Mouse (Mus musculus): ENCODE measurements around the gene Psmd2. TPM values are rescaled to one million over a fixed set of nuclear protein-coding genes. Genes with fewer than 3 reads are reported as not detected.

Psmd2 gene
- polyA plus RNA-seq, 1 experiment = 41.8 TPM

DNA sequence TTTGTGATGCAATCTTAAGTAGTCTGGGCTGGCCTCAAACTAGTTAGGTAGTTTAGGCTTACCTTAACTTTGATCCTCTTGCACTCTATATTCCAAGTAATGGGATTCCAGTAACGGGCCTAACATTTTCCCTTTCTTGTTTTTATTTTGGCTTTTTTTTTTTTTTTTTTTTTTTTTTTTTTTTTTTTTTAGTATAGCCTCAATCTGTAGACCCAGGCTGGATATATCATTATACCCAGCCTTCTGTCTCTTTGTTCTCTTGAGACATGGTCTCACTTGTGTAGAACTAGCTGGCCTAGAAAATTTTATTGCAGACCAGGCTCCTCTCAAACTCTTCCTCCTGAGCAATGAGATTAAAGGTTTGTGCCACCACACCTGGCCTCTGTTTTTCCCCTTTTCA lies 40.2 kb downstream of the Psmd2 start:
- no peak for DNase-seq (ENCODE audit: low read depth in 1 of 2, low spot score in 2 of 2)
- 0 out of 2 replicates have a peak, but pooled peaks cover 2% of the 10 kb centered on the region for H3K4me1 ChIP-seq (ENCODE audit: control insufficient read depth, insufficient read depth, insufficient read length)
- TF ChIP-seq CTCF (IDR thresholded peaks at IDR 0.05; ENCODE audit: extremely low read depth, insufficient read depth, insufficient read length, insufficient replicate concordance) = no peak
- no peak for TF ChIP-seq POLR2A (IDR thresholded peaks at IDR 0.05; ENCODE audit: low read depth, low read length)
- 94% methylated on average over 1 of the region's 1 CpGs for WGBS
- no peak overlapping the region for H3K27ac ChIP-seq (ENCODE audit: insufficient read depth, low read length)
- peaks cover 32% of the 10 kb centered on the region for H3K36me3 ChIP-seq (ENCODE audit: control insufficient read depth, insufficient read depth, low read length)
- H3K27me3 ChIP-seq (ENCODE audit: control insufficient read depth, insufficient read depth, low read length) = peaks cover 10% of the 10 kb centered on the region
- H3K4me3 ChIP-seq (ENCODE audit: extremely low read depth, insufficient read depth, insufficient read length) = no peak overlapping the region

DNA sequence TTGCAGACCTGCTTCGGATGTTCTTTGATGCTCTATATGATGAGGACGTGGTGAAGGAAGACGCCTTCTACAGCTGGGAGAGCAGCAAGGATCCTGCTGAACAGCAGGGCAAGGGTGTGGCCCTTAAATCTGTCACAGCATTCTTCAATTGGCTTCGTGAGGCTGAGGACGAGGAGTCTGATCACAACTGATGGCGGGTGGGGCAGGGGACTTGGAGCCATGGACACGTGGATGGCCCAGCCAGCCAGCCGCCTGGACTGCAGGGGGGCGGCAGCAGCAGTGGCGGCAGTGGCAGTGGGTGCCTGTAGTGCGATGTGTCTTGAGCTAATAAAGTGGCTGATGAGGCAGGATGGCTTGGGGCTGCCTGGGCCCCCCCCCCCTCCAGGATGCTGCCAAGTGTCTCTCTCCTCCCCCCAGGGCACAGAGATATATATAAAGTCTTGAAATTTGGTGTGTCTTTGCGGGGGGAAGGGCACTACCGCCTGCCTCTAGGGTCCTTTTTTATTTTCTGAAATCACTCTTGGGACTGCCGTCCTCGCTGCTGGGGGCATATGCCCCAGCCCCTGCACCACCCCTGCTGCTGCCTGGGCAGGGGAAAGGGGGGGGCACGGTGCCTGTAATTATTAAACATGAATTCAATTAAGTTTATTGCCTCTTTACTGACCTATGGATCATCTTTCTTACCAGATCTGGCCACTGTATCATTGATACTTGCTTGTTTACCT lies 41.0 kb downstream of the Psmd2 start:
- Histone ChIP-seq H3K36me3 (ENCODE audit: control insufficient read depth, insufficient read depth, low read length) (peaks cover 25% of the 10 kb centered on the region), H3K27ac (ENCODE audit: insufficient read depth, low read length) (no peak overlapping the region), H3K27me3 (ENCODE audit: control insufficient read depth, insufficient read depth, low read length) (peaks cover 10% of the 10 kb centered on the region), H3K4me3 (ENCODE audit: extremely low read depth, insufficient read depth, insufficient read length) (no peak overlapping the region), H3K4me1 (ENCODE audit: control insufficient read depth, insufficient read depth, insufficient read length) (0 out of 2 replicates have a peak, but pooled peaks cover 2% of the 10 kb centered on the region)
- DNase-seq (ENCODE audit: low read depth in 1 of 2, low spot score in 2 of 2) = no peak
- TF ChIP-seq POLR2A (IDR thresholded peaks at IDR 0.05; ENCODE audit: low read depth, low read length) = no peak
- TF ChIP-seq CTCF (IDR thresholded peaks at IDR 0.05; ENCODE audit: extremely low read depth, insufficient read depth, insufficient read length, insufficient replicate concordance) = no peak
- 88% methylated on average over 16 of the region's 16 CpGs for WGBS

DNA sequence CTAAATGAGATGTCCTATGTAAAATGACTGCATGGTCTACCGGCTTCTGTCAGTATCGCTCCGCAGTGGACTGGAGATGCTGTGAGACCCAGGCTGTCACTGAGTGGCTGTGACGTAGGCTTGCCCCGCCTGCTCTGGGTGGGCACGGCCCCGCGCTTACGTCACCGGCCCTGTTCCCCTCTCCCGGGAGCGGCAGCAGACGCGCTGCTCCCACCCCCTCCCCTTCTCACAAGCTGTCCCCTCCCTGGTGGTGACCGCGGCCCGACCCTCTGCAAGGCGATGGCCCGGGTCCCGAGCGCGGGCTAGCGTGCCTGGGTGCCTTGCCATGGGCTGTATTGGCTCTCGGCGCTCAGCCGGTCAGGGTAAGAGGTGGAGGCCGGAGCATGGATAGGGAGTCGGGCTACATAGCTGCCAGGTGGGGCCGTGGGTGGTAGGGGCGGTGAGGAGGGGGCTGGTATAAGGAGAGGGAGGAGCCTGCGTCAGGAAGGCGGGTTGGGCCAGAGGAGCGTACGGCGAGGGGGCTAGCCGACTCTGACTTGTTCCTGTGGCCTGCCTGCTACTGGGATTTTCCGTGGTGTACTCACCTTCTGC lies 41.8 kb downstream of the Psmd2 start, which contains the start of gene Fam131a:
Gene Fam131a (plus strand): TSS at position 131 of the 591 bp plus-strand sequence.
- H3K27ac ChIP-seq (ENCODE audit: insufficient read depth, low read length) = peak within 1 kb of the TSS; percentile 29; the same call in 1 of the 2 replicates
- peaks cover 10% of the 10 kb centered on the region for H3K27me3 ChIP-seq (ENCODE audit: control insufficient read depth, insufficient read depth, low read length)
- H3K36me3 ChIP-seq (ENCODE audit: control insufficient read depth, insufficient read depth, low read length) = peaks cover 20% of the 10 kb centered on the region
- H3K4me3 ChIP-seq (ENCODE audit: extremely low read depth, insufficient read depth, insufficient read length) = peak within 1 kb of the TSS; percentile 67
- 3% methylated on average over 37 of the region's 37 CpGs for WGBS
- H3K4me1 ChIP-seq (ENCODE audit: control insufficient read depth, insufficient read depth, insufficient read length) = 0 out of 2 replicates have a peak, but pooled peaks cover 2% of the 10 kb centered on the region
- TF ChIP-seq POLR2A (IDR thresholded peaks at IDR 0.05; ENCODE audit: low read depth, low read length) = no peak
- TF ChIP-seq CTCF (IDR thresholded peaks at IDR 0.05; ENCODE audit: extremely low read depth, insufficient read depth, insufficient read length, insufficient replicate concordance) = no peak
- DNase-seq (ENCODE audit: low read depth in 1 of 2, low spot score in 2 of 2) = peak in 1 of 2 experiments; percentile 73

DNA sequence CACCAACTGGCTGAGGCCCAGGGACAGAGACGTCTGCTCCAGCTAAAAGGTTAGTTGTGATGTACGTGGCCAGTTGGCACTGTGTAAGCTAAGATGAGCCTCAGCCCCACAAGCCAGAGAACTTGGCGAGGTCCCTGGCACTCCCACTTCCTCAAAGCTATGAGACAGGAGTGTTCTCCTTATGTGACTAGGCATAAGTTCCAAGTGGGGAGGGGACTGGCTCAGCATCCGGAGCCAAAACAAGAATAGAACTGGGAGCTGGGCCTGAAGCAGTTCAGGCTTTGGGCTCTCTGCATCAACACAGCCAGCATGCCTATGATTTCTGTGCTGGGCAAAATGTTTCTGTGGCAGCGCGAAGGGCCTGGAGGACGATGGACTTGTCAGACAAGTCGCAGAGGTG lies 43.3 kb downstream of the Psmd2 start:
- TF ChIP-seq CTCF (IDR thresholded peaks at IDR 0.05; ENCODE audit: extremely low read depth, insufficient read depth, insufficient read length, insufficient replicate concordance) (no peak), POLR2A (IDR thresholded peaks at IDR 0.05; ENCODE audit: low read depth, low read length) (no peak)
- H3K36me3 ChIP-seq (ENCODE audit: control insufficient read depth, insufficient read depth, low read length) = peaks cover 7% of the 10 kb centered on the region
- no peak overlapping the region for H3K4me3 ChIP-seq (ENCODE audit: extremely low read depth, insufficient read depth, insufficient read length)
- WGBS = 61% methylated on average over 8 of the region's 8 CpGs
- 0 out of 2 replicates have a peak, but pooled peaks cover 2% of the 10 kb centered on the region for H3K4me1 ChIP-seq (ENCODE audit: control insufficient read depth, insufficient read depth, insufficient read length)
- no peak for DNase-seq (ENCODE audit: low read depth in 1 of 2, low spot score in 2 of 2)
- H3K27me3 ChIP-seq (ENCODE audit: control insufficient read depth, insufficient read depth, low read length) = peaks cover 10% of the 10 kb centered on the region
- no peak overlapping the region for H3K27ac ChIP-seq (ENCODE audit: insufficient read depth, low read length)

DNA sequence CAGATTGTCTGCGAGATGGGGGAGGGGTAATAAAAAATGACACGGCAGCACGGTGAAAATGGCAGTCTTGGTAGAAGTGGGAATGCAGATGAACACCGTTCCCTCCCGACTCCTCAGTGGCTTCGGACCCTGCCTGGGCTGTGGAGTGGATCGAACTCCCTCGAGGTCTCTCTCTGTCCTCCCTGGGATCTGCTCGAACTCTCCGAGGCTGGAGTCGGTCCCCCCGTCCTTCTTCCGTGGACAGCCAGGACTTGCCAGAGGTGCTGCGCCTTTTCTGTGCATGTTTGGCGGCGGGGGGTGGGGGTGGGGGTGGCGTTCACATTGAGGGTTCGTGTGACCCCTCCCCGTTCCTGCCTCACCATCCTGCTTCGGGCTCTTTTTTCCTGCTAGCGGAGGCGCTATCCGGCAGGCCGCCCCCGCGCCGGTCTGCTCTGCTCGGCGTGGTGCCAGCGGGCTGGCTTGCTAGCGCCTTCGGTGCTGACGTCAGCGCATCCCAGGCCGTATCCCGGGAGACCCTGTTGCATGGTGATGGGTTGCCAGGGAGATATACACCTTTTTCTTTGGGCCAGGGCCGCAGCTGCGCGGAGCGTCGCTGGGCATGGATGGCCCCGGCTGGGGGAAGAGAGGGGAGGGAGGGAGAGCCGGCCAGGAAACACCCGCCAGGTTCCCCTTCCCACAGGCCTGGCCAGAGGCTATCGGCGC lies 44.3 kb downstream of the Psmd2 start:
- 4% methylated on average over 46 of the region's 46 CpGs for WGBS
- no peak for DNase-seq (ENCODE audit: low read depth in 1 of 2, low spot score in 2 of 2)
- TF ChIP-seq POLR2A (IDR thresholded peaks at IDR 0.05; ENCODE audit: low read depth, low read length) = no peak
- no peak for TF ChIP-seq CTCF (IDR thresholded peaks at IDR 0.05; ENCODE audit: extremely low read depth, insufficient read depth, insufficient read length, insufficient replicate concordance)
- Histone ChIP-seq H3K27ac (ENCODE audit: insufficient read depth, low read length) (no peak overlapping the region), H3K4me3 (ENCODE audit: extremely low read depth, insufficient read depth, insufficient read length) (peak overlapping the region; percentile 23; the same call in 1 of the 2 replicates), H3K36me3 (ENCODE audit: control insufficient read depth, insufficient read depth, low read length) (peaks cover 1% of the 10 kb centered on the region; the same call in 1 of the 2 replicates), H3K4me1 (ENCODE audit: control insufficient read depth, insufficient read depth, insufficient read length) (0 out of 2 replicates have a peak, but pooled peaks cover 2% of the 10 kb centered on the region), H3K27me3 (ENCODE audit: control insufficient read depth, insufficient read depth, low read length) (peaks cover 10% of the 10 kb centered on the region)

DNA sequence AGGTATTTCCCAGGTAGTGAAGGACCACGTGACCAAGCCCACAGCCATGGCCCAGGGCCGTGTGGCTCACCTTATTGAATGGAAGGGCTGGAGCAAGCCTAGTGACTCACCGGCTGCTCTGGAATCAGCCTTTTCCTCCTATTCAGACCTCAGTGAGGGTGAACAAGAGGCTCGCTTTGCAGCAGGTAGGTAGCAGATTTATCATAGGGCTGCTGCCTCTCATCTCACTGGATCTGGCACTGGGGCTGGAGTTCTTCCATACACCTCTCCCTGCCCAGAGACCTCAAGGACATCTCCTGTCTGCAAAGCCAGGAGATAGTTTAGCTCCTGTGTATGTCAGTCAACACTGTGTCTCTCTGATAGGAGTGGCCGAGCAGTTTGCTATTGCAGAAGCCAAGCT lies 47.8 kb downstream of the Psmd2 start:
- no peak overlapping the region for H3K4me3 ChIP-seq (ENCODE audit: extremely low read depth, insufficient read depth, insufficient read length)
- no peak overlapping the region for H3K27ac ChIP-seq (ENCODE audit: insufficient read depth, low read length)
- no peaks in the 10 kb centered on the region for H3K36me3 ChIP-seq (ENCODE audit: control insufficient read depth, insufficient read depth, low read length)
- peaks cover 7% of the 10 kb centered on the region for H3K27me3 ChIP-seq (ENCODE audit: control insufficient read depth, insufficient read depth, low read length)
- no peak for DNase-seq (ENCODE audit: low read depth in 1 of 2, low spot score in 2 of 2)
- TF ChIP-seq POLR2A (IDR thresholded peaks at IDR 0.05; ENCODE audit: low read depth, low read length) (no peak), CTCF (IDR thresholded peaks at IDR 0.05; ENCODE audit: extremely low read depth, insufficient read depth, insufficient read length, insufficient replicate concordance) (no peak)
- H3K4me1 ChIP-seq (ENCODE audit: control insufficient read depth, insufficient read depth, insufficient read length) = 0 out of 2 replicates have a peak, but pooled peaks cover 6% of the 10 kb centered on the region
- WGBS = 83% methylated on average over 5 of the region's 5 CpGs

All from spleen, adult 2 months (tissue).